Mouse (Mus musculus): ENCODE measurements around the gene Ccdc136.

The Ccdc136 gene

GRCm38 (mm10) chr6:29396714-29397540 is 818 bp downstream of the Ccdc136 start:
- DNase-seq = peak; percentile 47 to 63

GRCm38 (mm10) chr6:29397575-29397974 is 1.5 kb downstream of the Ccdc136 start:
- DNase-seq = peak; percentile 70 to 76

GRCm38 (mm10) chr6:29399851-29400250 is 3.7 kb downstream of the Ccdc136 start:
- DNase-seq = no peak

- peak; percentile 74 to 75 for DNase-seq
Observed at GRCm38 (mm10) chr6:29402693-29403342, 6.7 kb downstream of the Ccdc136 start.

- DNase-seq = peak; percentile 66 to 71
Observed at GRCm38 (mm10) chr6:29406412-29406811, 10.3 kb downstream of the Ccdc136 start.

- no peak for DNase-seq
Observed at GRCm38 (mm10) chr6:29415446-29415845, 19.3 kb downstream of the Ccdc136 start.

GRCm38 (mm10) chr6:29420596-29420995 is 24.5 kb downstream of the Ccdc136 start:
- no peak for DNase-seq

- DNase-seq = no peak
Observed at GRCm38 (mm10) chr6:29425118-29425517, 29.0 kb downstream of the Ccdc136 start.

- DNase-seq = no peak
Observed at GRCm38 (mm10) chr6:29426331-29426730, 30.2 kb downstream of the Ccdc136 start.

GRCm38 (mm10) chr6:29428171-29428570 is 32.1 kb downstream of the Ccdc136 start:
- DNase-seq = no peak

- DNase-seq = no peak
Observed at GRCm38 (mm10) chr6:29430681-29431420, 34.7 kb downstream of the Ccdc136 start.

- no peak for DNase-seq
Observed at GRCm38 (mm10) chr6:29431473-29431872, 35.4 kb downstream of the Ccdc136 start.

- DNase-seq = peak; percentile 38 to 45
Observed at GRCm38 (mm10) chr6:29432156-29432555, 36.0 kb downstream of the Ccdc136 start.

GRCm38 (mm10) chr6:29432676-29433037 is 36.5 kb downstream of the Ccdc136 start:
- DNase-seq = no peak

- peak; percentile 51 to 55 for DNase-seq
Observed at GRCm38 (mm10) chr6:29433038-29433803, 37.1 kb downstream of the Ccdc136 start, which contains the start of gene Flnc. TSS of gene Flnc (plus strand) at chr6:29433256.

GRCm38 (mm10) chr6:29433804-29434795 is 38.0 kb downstream of the Ccdc136 start:
- peak; percentile 64 to 66 for DNase-seq

- DNase-seq = peak; percentile 81 to 82
Observed at GRCm38 (mm10) chr6:29434911-29435691, 39.0 kb downstream of the Ccdc136 start.

GRCm38 (mm10) chr6:29435940-29436451 is 39.9 kb downstream of the Ccdc136 start:
- peak; percentile 40 to 42 for DNase-seq

GRCm38 (mm10) chr6:29436461-29436934 is 40.4 kb downstream of the Ccdc136 start:
- peak; percentile 32 to 45 for DNase-seq

- DNase-seq = peak; percentile 45 to 67
Observed at GRCm38 (mm10) chr6:29439251-29439650, 43.1 kb downstream of the Ccdc136 start.
